Mouse (Mus musculus): ENCODE results near the gene Oas1d. TPM values are rescaled to one million over a fixed set of nuclear protein-coding genes. Genes with fewer than 3 reads are reported as not detected.
"Not testable (repeated sequence)": the region's sequence is repeated elsewhere in the genome, so short reads cannot be mapped to it uniquely, and the experiment has no call there.

Gene Oas1d
- polyA plus RNA-seq, 1 experiment = not detected

DNA sequence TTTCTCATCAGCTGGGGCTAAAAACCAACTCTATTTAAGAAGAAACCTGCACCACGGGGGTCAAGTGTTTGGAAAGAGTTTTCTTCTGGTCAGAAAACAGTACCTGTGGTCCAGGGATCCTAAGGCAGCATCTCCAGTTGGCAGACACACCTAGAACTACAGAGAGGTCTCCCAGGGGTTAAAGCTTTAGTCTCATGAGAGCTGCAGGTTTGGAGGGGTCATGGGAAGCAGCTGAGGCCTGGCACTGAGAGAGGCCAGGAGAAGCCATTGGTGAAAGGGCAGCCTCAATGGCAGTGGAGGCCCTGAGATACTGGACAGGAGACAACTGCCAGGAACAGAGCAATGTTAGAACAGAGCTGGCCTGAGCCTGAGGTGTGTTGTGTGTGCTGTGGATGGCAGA is 13.7 kb upstream of the Oas1d start:
- DNase-seq (ENCODE audit: low spot score) = no peak

DNA sequence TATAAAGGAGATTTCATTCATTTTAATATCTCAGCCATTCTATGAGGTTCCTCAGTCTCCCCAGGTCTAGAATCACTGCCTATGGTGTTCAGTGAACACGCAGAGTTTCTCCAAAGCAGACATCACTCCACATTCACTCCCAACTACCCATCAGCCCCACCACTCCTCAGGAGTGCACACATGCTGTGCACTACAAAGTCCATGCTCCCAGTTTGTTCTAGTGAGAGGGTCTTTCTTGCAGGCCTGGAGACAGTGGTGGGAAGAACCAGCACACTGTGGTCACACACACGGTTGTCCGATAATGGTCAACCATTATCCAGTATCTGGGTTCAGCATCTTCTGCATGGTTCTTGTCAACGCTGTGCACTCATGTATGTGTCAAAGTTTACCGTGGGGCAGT is 12.3 kb upstream of the Oas1d start:
- DNase-seq (ENCODE audit: low spot score) = no peak

DNA sequence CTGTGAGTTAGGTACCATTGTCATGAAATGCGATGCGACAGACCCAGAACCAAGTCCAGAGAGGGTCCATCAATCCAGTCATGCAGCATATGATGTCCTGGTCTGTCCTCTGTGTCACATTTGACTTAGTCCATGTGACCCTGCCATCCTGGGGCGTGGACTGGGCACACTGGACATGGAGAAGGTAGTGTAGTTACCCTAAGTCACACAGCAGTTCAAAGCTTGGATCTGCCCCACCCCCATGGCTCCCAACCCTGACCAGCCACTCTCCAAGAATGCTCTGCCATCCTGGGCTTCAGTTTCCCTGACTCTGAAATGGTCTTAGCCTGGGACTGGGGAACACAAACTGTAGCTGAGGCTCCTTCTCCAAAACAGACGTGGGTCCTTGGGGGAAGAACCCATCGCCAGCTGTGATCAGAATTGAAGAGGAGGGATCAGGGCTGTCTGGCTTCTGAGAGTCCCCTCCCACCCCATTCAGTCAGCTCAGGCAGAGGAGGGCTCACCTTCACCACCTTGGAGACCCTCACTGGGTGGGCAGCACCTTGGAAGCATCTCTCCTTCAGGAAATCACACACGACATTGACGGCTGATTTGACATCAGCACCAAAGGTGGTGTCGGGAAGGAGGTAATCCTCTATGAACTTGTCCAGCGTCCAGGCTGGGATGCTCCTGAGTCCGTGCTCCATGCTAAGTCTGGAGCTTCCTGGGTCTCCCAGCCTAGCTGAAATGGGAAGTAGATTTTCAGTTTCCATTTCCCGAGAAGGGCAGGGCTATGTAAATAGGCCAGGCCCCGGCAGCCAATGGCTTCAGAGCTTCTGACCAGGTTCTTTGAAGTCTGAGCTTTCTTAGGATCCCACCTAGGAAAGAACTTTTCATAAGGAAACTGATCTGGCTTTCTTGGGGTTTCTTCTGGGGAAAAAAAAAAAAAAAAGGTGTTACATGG is 7.3 kb upstream of the Oas1d start, which contains the start of gene Oas1a:
Gene Oas1a, minus strand, starts transcription at position 731 of the 943 bp plus-strand sequence.
- not testable (repeated sequence) for DNase-seq (ENCODE audit: low spot score)

DNA sequence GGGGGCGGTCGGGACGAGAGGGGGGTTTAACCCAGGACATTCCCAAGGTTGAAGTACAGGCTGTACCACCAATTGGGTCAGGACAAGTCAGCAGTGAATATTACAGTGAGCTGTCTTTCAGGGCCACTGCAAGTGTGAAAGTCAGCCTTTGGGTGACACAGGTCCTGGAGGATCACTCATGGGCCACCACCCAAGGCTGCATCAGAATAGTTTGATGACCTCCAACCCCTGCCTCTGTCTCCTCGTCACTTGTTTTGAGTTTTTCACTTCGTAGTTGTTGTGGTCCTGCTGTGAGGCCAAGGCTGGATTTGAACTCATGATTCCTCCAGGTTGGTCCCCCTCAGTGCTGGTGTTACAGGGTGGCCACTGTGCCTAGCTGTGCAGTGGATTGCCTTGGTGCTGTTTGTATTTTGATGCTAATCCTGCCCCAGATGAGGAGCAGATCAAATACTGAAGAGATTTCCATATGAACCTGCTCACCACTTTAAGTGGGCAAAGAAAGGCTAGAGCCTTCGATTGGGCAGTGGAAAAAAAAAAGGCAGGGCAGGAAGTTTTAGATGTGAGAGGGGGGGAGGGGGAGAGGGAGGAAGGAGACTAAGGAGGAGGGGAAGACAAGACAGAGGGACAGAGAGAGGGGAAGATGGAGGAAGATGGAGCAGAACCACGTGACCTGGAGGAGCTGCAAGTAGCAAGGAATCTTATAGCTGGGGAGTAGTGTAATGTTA is 6.0 kb upstream of the Oas1d start:
- DNase-seq (ENCODE audit: low spot score) = no peak

DNA sequence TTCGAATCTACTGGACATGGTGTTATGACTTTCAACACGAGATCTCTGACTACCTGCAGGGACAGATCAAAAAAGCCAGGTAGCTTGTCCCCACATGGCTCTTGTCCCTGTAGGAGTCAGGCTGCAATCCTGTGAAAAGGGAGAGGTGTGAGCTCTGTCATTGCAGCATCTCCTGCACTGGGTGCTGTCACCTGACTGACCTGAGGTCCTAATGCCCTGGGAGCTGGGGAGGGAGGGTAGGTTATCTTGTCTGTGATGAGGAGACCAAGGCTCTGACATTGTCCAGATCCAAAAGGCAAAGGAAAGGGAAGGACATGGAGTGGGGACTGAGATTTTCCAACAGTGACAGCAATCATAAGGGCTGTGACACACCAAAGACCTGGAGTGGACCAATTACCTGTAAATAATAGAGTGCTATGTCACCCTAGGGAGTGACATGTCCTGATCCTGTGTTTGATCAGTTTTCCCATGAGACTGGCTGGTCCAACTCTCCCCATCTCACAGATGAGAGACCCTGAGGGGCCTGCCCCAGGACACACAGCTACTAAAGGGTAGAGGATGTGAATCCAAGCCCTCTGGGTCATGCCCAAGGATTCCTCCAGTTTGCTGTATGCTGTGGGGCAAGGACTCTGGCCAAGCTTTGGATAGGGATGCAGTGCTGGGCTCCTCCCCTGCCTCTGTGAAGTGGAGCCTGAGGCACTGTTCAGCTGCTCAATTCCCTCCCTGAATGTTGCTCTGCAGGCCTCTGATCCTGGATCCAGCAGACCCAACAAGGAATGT is 5.0 kb downstream of the Oas1d start:
- not testable (repeated sequence) for DNase-seq (ENCODE audit: low spot score)

DNA sequence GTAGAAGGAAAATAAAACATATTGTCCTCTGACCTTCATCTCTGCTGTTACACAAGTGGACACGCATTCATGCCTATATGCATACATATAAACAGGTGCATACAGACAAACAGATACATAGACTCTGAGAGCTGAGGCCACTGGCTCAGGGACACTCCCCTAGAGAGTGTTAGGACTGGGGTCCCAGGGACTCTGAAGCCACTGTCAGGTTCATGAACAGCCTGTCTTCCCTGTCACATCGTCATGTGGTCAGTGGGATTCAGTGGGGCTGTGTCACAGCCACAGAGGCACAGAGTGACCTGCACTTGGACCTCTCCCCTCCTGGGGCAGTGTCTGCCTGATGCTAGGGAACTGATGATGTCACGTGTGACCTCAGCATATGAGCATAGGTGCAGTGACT is 6.0 kb downstream of the Oas1d start:
- DNase-seq (ENCODE audit: low spot score) = no peak

DNA sequence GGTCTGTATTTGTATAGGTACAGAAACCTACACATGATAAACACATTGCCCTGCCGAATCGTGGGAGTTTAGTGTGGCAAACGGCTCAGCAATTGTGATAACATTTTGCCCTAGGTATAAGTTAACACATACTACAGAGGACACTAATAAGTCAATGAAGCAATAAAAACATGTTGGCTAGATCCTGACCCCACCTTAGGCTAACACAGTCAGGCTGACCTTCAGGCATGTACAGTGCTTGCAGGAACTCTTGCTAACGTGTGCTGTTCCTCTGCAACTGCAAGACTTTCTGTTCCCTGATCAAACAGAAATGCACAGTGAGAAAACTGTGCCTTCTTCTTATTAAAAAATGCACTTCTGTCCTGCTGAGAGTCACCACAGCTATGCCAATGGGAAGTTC is 9.6 kb downstream of the Oas1d start:
- DNase-seq (ENCODE audit: low spot score) = no peak

DNA sequence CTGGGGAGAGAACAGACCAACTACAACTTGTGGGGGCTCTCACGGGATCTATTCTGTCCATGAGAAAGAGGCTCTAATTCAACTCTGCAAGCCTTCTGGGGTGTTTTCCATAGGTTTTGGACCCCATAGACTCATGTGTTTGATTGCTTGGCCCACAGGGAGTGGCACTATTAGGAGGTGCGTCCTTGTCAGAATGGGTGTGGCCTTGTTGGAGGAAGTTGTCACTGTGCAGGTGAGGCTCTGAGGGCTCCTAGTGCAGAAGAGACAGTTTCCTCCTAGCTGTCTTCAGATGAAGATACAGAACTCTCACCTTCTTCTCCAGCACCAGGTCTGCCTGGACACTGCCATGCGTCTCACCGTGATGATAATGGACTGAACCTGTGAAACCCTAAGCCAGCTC is 10.2 kb downstream of the Oas1d start:
- not testable (repeated sequence) for DNase-seq (ENCODE audit: low spot score)

DNA sequence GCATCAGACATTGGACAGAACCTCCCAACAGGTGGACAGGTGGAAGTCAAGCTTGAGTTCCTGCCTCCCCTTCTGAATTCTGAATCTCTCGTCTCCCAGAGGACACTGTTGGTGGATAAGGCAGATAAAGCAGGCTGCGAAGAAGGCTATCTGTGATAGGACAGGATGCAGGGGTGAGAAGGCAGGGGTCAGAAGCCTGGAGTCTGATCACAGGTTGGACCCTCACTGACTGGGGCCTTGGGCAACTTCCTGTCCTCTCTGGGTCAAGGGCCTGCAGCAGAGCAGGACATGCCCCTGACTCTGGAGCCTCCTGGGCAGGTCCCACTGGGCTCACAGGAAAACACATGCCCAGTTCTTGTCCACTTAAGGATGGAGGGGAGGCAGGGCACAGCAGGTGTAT is 12.0 kb downstream of the Oas1d start:
- peak; percentile 8 for DNase-seq (ENCODE audit: low spot score)

DNA sequence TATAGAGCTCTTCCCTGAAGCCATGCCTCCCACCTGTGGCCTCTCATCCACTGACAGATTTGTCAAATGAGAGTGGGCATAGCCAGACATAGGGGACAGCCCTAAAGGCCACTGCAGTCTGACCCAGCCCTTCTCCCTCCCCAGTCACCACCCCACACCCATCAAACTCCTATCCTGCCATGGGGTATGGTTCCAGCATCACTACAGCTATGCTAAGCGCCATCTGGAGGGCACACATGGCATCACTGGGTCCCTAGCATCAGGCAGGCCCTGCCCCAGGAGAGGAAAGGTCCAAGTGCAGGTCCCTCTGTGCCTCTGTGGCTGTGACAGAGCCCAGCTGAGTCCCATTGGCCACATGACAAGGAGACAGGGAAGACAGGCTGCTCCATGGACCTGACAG is 12.7 kb downstream of the Oas1d start:
- peak; percentile 16 for DNase-seq (ENCODE audit: low spot score)

DNA sequence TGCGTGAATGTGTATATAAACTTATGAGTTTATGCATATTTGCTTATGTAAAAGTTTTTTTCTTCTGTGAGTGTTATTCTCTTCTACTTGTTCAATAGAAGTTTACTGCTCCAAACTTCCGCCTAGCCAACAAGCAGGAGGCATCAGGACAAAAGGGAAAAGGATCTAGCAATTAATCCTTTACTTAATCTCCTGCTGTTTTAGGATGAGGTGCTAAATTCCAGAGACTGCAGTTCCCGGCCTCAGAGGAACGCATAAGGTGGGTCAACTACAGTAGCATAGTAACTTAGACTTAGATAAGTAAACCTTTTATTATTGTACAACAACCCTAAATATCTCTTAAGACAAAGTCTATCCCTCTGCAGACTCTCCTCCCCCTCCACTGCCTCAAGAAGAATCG is 19.6 kb downstream of the Oas1d start:
- DNase-seq (ENCODE audit: low spot score) = no peak

DNA sequence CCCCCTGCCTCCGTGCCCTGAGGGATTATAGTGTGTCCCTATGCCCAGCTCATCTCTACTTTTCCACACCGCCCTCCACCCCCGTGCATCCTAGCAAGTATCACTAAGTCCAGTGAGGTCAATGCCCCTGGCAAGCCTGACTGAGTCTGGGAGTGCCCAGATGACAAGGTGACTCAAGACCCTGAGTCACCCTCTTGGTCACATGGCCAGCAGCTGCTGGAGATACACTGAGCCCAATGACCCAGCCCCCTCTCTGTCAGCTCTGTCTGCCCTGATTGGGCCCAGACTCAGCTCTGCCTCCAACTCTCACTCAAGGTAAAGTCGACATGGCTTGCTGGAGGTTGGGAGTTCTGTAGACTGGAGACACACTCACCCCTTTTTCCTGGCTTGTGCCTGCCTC is 23.5 kb downstream of the Oas1d start:
- DNase-seq (ENCODE audit: low spot score) = no peak

DNA sequence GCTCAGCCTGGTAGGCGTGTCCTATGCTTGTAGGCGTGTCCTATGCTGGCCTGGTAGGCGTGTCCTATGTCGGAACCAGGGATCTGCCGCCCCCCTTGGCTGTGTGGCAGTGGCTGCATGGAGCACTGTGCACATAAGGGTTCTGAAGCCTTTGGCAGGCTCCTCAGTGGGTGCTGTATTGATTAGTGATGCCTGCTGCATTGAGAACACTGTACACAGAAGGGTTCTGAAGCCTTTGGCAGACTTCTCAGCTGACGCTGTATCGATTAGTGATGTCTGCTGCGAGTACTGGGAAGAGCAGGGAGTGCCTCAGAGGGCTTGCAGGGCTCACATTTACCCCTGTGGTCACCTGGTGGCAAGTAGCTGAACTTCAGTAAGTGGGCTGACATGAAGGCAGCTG is 24.2 kb downstream of the Oas1d start:
- DNase-seq (ENCODE audit: low spot score) = no peak

DNA sequence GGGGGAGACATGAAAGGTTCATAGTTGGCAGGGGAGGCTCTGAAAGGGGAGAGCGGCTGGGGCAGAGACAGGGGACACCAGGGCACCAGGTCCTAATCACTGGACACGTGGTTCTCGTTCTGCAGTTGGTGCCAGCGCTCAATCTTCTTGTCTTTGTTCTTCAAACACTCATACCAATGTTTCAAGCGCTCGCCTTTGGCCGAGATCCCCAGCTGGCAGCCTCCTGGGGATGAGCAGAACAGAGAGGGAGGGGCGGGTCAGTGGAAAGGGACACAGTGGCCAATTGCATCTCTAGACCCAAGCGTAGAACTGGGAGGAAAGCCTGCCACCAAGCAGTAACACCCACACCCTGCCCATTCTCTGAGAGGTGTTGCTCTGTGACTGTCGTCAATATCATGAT is 27.7 kb downstream of the Oas1d start:
- DNase-seq (ENCODE audit: low spot score) = no peak

DNA sequence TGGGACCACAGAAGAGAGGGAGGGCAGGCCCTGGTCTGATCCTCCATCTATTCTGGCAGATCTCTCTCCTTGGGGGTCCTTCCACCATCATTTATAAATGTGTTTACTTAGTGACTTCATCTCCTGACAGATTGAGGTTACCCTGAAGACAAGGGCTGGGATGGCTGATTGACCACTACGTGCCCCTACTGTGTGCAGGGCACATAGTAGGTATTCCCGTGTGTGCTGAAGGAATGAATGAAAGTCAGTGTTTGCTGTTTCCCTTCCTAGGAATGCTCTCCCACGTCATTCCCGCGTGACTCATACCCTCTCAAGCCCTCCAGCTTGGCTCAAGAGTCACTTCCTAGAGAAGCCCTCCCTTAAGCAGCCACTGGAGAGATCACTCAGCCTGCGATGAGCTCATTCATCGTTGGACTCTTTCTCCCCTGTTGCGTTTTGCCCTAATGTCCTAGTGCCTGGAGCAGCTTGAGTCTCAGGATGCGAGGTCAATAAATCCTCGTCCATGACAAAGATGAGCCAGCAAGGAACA is 38.0 kb downstream of the Oas1d start:
- no peak for DNase-seq (ENCODE audit: low spot score)

DNA sequence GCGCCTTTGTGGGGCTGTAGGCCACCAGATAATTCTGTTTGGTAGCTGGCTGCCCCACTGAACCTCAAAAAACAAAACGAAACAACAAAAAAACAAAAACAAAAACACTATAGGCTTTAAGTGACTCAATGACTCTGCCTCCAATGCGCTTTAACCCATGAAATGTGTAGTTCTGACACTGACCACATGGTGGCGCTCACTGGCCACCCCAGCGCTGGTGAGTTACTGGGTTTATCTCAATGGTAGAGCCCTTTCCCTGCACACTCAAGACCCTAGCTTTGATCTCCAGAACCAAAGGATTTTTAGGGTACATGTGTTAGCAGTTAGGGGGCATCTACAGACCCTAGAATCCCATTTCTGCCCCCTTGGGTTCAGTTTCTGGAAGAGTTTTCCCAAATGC is 39.6 kb downstream of the Oas1d start:
- DNase-seq (ENCODE audit: low spot score) = no peak

DNA sequence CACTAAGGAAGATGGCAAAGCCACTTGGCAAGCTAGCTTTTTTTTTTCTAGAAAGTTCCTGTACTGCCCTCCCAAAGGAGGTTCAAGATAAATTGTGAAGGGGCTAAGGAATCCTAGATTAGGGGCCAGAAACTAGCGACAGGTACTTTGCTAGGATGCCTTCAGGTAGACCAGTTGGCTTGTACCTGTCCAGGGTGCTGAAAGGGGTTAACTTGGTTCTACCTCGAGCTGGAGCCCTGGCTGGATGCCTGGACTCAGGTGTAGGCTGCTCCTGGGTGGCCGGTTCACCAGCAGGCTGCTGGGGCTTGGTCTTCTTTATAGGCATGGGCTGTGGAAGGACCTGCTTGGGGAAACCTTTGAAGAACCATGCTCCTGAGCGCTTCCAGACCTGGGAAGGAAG is 46.7 kb downstream of the Oas1d start:
- no peak for DNase-seq (ENCODE audit: low spot score)

DNA sequence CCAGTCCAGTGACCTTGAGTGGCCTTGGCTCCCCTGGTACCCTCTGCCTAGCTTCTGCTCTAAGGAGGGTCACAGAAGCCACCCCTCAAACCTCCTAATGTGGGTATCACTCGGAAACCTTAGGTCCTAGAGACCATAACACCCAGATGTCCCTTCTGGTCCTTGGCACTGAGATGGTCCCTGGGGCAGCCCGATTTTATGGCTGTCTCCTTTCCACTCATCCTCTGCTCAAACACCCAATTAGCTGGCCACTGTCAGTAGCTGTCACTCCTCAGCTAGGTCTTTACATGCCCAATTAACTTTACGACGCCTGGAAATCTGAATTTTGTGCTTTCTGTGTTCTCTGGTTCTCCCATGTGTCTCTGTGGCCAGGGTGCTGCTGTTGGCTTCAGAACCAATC is 51.8 kb downstream of the Oas1d start:
- no peak for DNase-seq (ENCODE audit: low spot score)

DNA sequence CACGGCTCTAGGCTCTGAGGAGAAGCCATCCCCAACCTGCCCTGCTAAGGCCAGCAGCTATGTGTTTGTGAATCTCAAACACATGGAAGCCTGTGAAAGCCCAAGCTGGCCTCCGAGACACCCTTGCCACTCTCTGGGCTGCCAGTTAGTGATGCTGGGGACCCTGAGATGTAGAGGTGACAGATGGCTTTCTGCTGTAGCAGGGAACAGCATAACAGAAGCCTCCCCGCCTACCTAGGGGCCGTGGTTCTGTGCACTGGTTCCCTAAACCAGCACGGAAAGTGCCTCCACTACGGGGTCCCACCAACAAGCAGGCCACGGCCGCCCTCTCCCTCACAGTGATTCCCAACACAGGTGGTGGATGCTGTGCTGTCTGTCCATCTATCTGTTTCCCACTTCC is 52.6 kb downstream of the Oas1d start:
- no peak for DNase-seq (ENCODE audit: low spot score)

DNA sequence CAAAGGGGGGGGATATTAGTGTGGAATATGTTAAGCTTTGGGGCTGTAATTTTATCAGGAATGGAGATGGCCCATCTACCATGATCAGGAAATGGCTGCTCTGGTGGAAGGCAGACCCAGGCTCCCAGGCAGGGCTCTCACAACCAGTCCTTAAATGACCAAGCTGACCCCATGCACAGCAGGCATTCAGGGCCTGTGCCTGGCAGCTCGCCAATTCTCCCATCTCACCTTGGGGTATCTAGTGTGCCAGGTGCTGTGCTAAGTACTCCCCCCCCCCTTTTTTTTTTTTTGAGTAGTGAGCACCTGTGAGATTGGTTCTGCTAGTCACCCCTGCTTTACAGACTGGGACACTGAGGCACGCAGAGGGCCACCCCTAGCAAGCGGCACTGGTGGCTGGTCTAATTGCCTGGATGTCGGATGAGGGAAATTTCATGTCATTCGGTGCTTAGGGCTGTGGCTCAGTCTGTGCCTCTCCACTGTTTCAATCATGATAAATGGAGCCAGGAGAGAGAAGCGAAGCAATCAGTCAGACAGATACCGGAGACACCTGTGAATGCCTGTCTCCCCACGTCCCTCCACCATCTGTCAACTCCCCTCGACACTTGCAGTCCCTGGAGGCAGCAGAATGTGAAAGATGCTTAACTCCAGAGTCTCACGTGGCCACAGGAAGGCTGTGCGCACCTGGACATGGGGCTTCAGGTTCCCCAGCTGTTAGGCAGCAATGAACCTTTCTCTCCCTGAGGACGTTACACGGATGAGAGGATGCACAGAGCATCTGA is 53.2 kb downstream of the Oas1d start:
- DNase-seq (ENCODE audit: low spot score) = no peak

DNA sequence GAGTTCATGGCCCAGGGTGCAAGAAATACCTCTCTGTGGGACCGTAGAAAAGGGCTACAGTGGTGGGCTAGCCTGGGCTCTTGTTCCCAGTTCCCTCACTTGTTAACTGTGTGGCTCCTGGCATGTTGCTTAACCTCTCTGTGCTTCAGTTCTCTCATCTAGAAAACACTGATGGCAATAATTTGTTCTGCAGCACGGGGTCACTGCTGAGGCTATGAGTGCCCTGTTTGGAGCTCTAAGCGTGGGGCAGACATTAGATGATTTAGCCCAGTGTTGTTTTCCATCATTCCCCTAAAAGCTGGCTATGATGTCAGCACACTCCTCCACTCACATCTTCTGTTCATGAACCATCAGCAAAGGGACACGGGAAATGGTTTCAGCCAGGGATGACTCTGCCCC is 53.8 kb downstream of the Oas1d start:
- no peak for DNase-seq (ENCODE audit: low spot score)

Measured in urinary bladder, adult 2 months (tissue).